Mouse (Mus musculus): ENCODE data around the gene Gm19402.
A peak's percentile ranks its signal among the peaks of the same experiment; 100 is the strongest.

The Gm19402 gene

GRCm38 (mm10) chr10:77663949-77664665, 26.4 kb downstream of the Gm19402 start:
- no peak for DNase-seq

DNA sequence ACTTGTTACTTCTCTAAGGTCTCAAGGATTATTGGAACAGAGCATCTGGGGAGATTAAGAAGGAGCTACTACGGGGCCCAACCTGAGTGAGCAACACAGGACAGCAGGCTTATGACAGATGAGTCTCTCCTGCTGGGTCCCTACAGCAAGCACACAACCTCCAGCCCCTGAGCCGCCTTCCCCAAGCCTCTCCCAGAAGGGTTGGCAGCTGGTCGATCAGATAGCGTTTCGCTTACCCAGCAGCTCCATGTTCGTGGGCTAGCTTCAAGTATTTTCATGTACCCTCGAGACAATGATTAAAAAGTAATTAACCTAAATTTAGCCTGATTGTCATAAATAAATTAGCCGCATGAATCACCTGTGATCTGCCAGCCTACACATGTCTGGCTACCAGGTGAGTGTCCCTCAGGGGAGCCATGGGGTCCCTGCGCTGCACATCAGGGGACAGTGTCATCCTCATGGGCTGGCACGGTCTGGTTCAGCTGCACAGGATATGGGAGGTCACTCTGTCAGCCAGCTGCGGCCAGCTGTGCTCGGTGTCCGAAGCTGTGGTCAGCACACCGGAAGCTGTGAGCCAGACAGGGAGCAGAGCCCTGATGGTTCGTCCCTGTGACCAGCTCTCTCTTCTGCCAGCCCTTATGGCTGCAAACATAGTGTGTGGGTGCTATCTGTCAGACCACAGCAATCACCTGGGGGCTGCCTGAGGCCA, 32.1 kb downstream of the Gm19402 start:
- no peak for DNase-seq

GRCm38 (mm10) chr10:77652046-77652445, 38.5 kb downstream of the Gm19402 start:
- DNase-seq, result peak in 1 of 2 experiments; percentile 53

DNA sequence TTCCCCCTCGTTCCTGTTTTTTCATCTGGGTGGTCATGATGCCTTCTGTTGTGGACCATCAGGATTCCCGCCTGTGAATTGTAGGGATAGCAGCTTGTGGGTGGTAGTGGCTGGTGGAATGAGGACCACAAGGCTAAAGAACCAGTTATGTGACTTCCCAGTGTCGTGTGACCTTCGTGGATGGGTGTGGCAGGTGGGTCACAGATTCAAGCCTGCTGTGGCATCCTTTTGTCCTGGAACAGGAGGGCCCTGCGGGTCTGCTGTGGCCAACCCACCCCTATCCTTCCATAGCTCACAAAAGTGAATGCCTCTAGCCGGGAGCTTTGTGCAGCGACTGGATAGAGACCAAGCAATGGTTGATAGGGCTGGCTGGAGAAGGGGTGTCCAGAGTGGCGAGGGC, 42.7 kb downstream of the Gm19402 start:
- DNase-seq, result no peak

GRCm38 (mm10) chr10:77647461-77647860, 43.1 kb downstream of the Gm19402 start:
- peak; percentile 39 to 42 for DNase-seq

DNA sequence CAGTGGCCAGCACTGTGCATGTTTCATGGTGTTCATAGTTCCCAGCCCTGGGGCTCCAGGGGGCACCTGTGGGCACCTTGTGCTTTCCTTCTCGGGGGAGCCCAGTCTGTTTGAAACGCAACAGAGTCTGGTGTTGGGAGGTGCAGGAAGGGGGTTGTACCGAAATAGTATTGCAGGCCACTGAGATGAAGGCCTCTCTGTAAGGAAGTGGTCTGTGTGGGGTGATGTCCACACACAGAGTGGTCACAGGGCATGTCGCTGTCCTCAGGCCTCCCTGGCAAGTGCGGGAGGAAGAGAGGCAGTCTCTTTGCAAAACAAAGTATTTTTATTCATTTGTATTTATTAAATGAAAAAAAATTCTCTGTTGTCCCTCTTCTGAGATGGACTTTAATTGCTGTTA, 45.0 kb downstream of the Gm19402 start:
- no peak for DNase-seq

- no peak for DNase-seq
Observed at GRCm38 (mm10) chr10:77643160-77643559, 47.4 kb downstream of the Gm19402 start.
